Mouse (Mus musculus) liver, postnatal 0 days (tissue): Measurements from ENCODE around the gene Samd14.

Source experiments
- CTCF ChIP-seq: sonication (generic); IDR thresholded peaks from 2 replicates; pipeline ENCODE4 v1.5.1; 2016; ENCODE audit warnings: antibody characterized with exemption, low read depth
- EP300 ChIP-seq: IDR thresholded peaks from 2 replicates; pipeline ENCODE4 v1.6.1; 2016; ENCODE audit warnings: antibody characterized with exemption, low read depth, mild to moderate bottlenecking

DNA sequence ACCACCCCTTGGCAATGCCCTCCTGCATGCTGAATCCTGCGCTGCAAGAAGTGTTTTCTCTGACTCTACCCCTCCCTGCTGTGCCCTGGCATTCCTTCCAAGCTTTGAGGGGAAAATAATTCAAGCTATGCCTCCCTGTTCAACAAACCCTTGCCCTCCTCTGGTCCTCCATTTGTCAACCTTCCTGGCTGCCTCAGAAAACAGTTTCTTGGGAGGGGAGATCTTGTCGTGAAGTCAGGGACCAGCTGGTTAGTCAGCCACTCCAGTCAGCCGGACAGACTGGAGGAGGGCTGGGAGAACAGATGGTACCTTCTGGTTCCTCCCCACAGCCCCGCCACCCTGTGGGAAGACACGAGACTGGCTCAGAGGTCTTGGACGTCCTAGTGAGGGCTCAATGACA, 27.6 kb downstream of the Samd14 start:
- no peak for TF ChIP-seq CTCF
- no peak for TF ChIP-seq EP300
